In genomic region chr5:113580248-113580647, GRCm38 (mm10) we compare ENCODE assay signal across 8 mouse cellular contexts.
DNase-seq lines count a peak whose midpoint lies in the region; ATAC-seq and TF ChIP-seq lines count a peak whose summit lies in the region.

No protein-coding gene starts in this region.

- no peak overlapping the region for H3K4me3 ChIP-seq in gastrocnemius, adult 2 months
- H3K4me3 ChIP-seq in testis, adult 2 months (ENCODE audit: control insufficient read depth, low read depth, low read length): no peak overlapping the region
- H3K4me3 ChIP-seq in hindbrain, embryonic 14.5 days (replicated peaks; ENCODE audit: low read length): no peak overlapping the region
- no peak overlapping the region for H3K4me3 ChIP-seq in stomach, postnatal 0 days (ENCODE audit: low read depth, low read length)

- H3K4me1 ChIP-seq in testis, adult 2 months (ENCODE audit: control insufficient read depth, insufficient read depth, low read length): peaks cover 6% of the 10 kb centered on the region
- H3K4me1 ChIP-seq in hindbrain, embryonic 14.5 days (replicated peaks; ENCODE audit: control insufficient read depth, insufficient read depth, low read length): peaks cover 31% of the 10 kb centered on the region
- H3K4me1 ChIP-seq in stomach, postnatal 0 days (replicated peaks; ENCODE audit: control insufficient read depth, insufficient read depth): no peaks in the 10 kb centered on the region

- peak; percentile 54 for TF ChIP-seq CTCF in gastrocnemius, adult 2 months (IDR thresholded peaks at IDR 0.05)
- peak; percentile 89 for TF ChIP-seq CTCF in testis, adult 2 months (IDR thresholded peaks at IDR 0.05; ENCODE audit: control insufficient read depth, insufficient read depth, insufficient replicate concordance, low read depth, low read length)
- TF ChIP-seq CTCF in stomach, postnatal 0 days (IDR thresholded peaks at IDR 0.05; ENCODE audit: low read depth): peak; percentile 75

- H3K9me3 ChIP-seq in hindbrain, embryonic 14.5 days (ENCODE audit: control insufficient read depth, low read length): no peaks in the 10 kb centered on the region
- H3K9me3 ChIP-seq in stomach, postnatal 0 days (ENCODE audit: control insufficient read depth, low read length): no peaks in the 10 kb centered on the region

- no peak overlapping the region for H3K27ac ChIP-seq in gastrocnemius, adult 2 months
- H3K27ac ChIP-seq in testis, adult 2 months (ENCODE audit: control insufficient read depth, insufficient read depth, low read depth, low read length): no peak overlapping the region
- H3K27ac ChIP-seq in hindbrain, embryonic 14.5 days: no peak overlapping the region
- no peak overlapping the region for H3K27ac ChIP-seq in stomach, postnatal 0 days (replicated peaks)

- no peak for TF ChIP-seq POLR2A in testis, adult 2 months (IDR thresholded peaks at IDR 0.05; ENCODE audit: control insufficient read depth, low read depth, low read length)

- TF ChIP-seq EP300 in stomach, postnatal 0 days (optimal IDR thresholded peaks at IDR 0.05): no peak

- H3K4me2 ChIP-seq in hindbrain, embryonic 14.5 days (replicated peaks): no peak overlapping the region
- H3K4me2 ChIP-seq in stomach, postnatal 0 days (replicated peaks; ENCODE audit: low read depth): no peak overlapping the region

- no peak for ATAC-seq in hindbrain, embryonic 14.5 days (ENCODE audit: low FRiP score)
- no peak for ATAC-seq in stomach, postnatal 0 days (ENCODE audit: low FRiP score, low TSS enrichment)

- 43% methylated on average over 8 of the region's 8 CpGs for WGBS in hindbrain, embryonic 14.5 days
- 51% methylated on average over 8 of the region's 8 CpGs for WGBS in stomach, postnatal 0 days

- H3K27me3 ChIP-seq in testis, adult 2 months (ENCODE audit: control insufficient read depth, insufficient read depth, low read length): no peaks in the 10 kb centered on the region
- H3K27me3 ChIP-seq in hindbrain, embryonic 14.5 days (ENCODE audit: control insufficient read depth, insufficient read depth, low read length): no peaks in the 10 kb centered on the region
- no peaks in the 10 kb centered on the region for H3K27me3 ChIP-seq in stomach, postnatal 0 days (ENCODE audit: control insufficient read depth, insufficient read depth, low read length)

- intact Hi-C loops in gastrocnemius, adult 2 months (cut with DNase I): no loop called here
- intact Hi-C loops in gastrocnemius, postnatal 14 days (cut with DNase I; ENCODE audit: low total_unique reads): no loop called here

- DNase-seq in gastrocnemius, adult 2 months: no peak
- no peak for DNase-seq in gastrocnemius, postnatal 14 days
- no peak for DNase-seq in testis, postnatal 10 days (ENCODE audit: low spot score)
- DNase-seq in hindbrain, embryonic 14.5 days (ENCODE audit: low spot score): peak; percentile 47
- DNase-seq in stomach, postnatal 0 days (ENCODE audit: low spot score): no peak
- no peak for DNase-seq in layer of hippocampus, adult 9-10 months (ENCODE audit: low spot score)
- no peak for DNase-seq in urinary bladder, postnatal 4 days (ENCODE audit: low spot score in 2 of 2)

- no peaks in the 10 kb centered on the region for H3K36me3 ChIP-seq in testis, adult 2 months (ENCODE audit: control insufficient read depth, insufficient read depth, low read length)
- H3K36me3 ChIP-seq in hindbrain, embryonic 14.5 days (replicated peaks; ENCODE audit: control insufficient read depth, insufficient read depth): no peaks in the 10 kb centered on the region
- H3K36me3 ChIP-seq in stomach, postnatal 0 days (ENCODE audit: control insufficient read depth, insufficient read depth, low read length): no peaks in the 10 kb centered on the region

- H3K9ac ChIP-seq in hindbrain, embryonic 14.5 days: no peak overlapping the region
- H3K9ac ChIP-seq in stomach, postnatal 0 days (ENCODE audit: low read length): no peak overlapping the region
